Mouse (Mus musculus): ENCODE data around the gene Jag2.

DNA sequence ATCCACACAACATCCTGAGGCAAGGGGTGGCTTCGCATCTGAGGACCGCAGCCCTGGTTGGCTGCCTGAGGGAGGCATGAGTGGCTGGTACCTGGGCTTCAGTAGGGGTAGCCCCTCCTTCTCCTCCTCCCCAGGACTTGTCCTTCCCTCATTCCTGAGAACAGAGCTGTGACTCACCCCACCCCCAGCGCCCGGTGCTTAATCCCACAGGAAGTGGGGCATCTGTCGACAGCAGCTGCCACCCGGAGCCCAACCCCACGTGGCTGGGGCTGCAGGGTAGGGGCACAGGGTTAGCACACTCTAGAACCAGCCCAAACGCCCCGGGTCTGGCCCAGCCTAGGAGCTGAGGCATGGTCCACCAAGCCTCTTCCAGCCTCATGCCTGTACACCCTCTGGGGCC is 8.3 kb upstream of the Jag2 start:
- TF ChIP-seq CTCF (IDR thresholded peaks at IDR 0.05) = no peak
- no peak for TF ChIP-seq EP300 (IDR thresholded peaks at IDR 0.05)
